Mouse (Mus musculus): ENCODE data around the gene Mcu.

- TF ChIP-seq CTCF (IDR thresholded peaks at IDR 0.05; ENCODE audit: borderline replicate concordance, insufficient read depth, low read length) (no peak), POLR2A (IDR thresholded peaks at IDR 0.05; ENCODE audit: low read depth, low read length) (no peak)
Measured at GRCm38 (mm10) chr10:59520701-59521100, 95.8 kb downstream of the Mcu start.
